ENCODE assay signal across 16 mouse cellular contexts in genomic region chr7:37020078-37020477, GRCm38 (mm10).
A peak's percentile ranks its signal among the peaks of the same experiment; 100 is the strongest.
DNase-seq lines count a peak whose midpoint lies in the region; TF ChIP-seq lines count a peak whose summit lies in the region.
"Had no signal": no experiment of that assay in that cellular context is flagged by ENCODE, and none has a peak within 500 bp of the region (broad histone marks: within the 10 kb centered on the region; RNA-seq: fewer than 3 reads in every experiment).

No protein-coding gene starts in this region.

- no peak overlapping the region for H3K4me3 ChIP-seq in MEL (ENCODE audit: control insufficient read depth in 1 of 2, insufficient read depth in 1 of 2, low read depth in 2 of 2, low read length in 2 of 2)
- H3K4me3 ChIP-seq: embryonic facial prominence, embryonic 13.5 days; forebrain, embryonic 12.5 days; gastrocnemius, adult 2 months; heart, embryonic 10.5 days; hindbrain, embryonic 10.5 days; liver, embryonic 13.5 days had no signal

- no peaks in the 10 kb centered on the region for H3K36me3 ChIP-seq in MEL (ENCODE audit: control insufficient read depth in 1 of 2, insufficient read depth in 2 of 2, low read length in 2 of 2)
- H3K36me3 ChIP-seq: embryonic facial prominence, embryonic 13.5 days; forebrain, embryonic 12.5 days; heart, embryonic 10.5 days; hindbrain, embryonic 10.5 days; liver, embryonic 13.5 days had no signal

- TF ChIP-seq POLR2A in MEL (IDR thresholded peaks at IDR 0.05; ENCODE audit: control insufficient read depth in 1 of 2, insufficient read depth in 1 of 2, low read depth in 1 of 2, low read length in 2 of 2, poor library complexity in 1 of 2), result no peak

- no peaks in the 10 kb centered on the region for H3K27me3 ChIP-seq in MEL (ENCODE audit: control insufficient read depth in 1 of 2, insufficient read depth in 2 of 2, low read length in 2 of 2)
- H3K27me3 ChIP-seq: forebrain, embryonic 12.5 days; liver, embryonic 13.5 days had no signal

- H3K9ac ChIP-seq in MEL (ENCODE audit: control insufficient read depth, low read depth, low read length, poor library complexity, severe bottlenecking), result no peak overlapping the region
- H3K9ac ChIP-seq: embryonic facial prominence, embryonic 13.5 days; forebrain, embryonic 12.5 days; liver, embryonic 13.5 days had no signal

- no peaks in the 10 kb centered on the region for H3K4me1 ChIP-seq in MEL (ENCODE audit: control insufficient read depth in 1 of 2, insufficient read depth in 2 of 2, low read length in 2 of 2)
- H3K4me1 ChIP-seq: forebrain, embryonic 12.5 days; heart, embryonic 10.5 days; liver, embryonic 13.5 days had no signal

- no peaks in the 10 kb centered on the region for H3K9me3 ChIP-seq in MEL (replicated peaks; ENCODE audit: insufficient read depth, low read length)
- H3K9me3 ChIP-seq: embryonic facial prominence, embryonic 13.5 days; forebrain, embryonic 12.5 days; heart, embryonic 10.5 days; hindbrain, embryonic 10.5 days; liver, embryonic 13.5 days had no signal

- TF ChIP-seq CTCF in MEL (IDR thresholded peaks at IDR 0.05 in 2 of 3, conservative IDR thresholded peaks at IDR 0.05 in 1 of 3; ENCODE audit: control insufficient read depth in 1 of 3, insufficient read depth in 1 of 3, low read depth in 2 of 3, low read length in 3 of 3, poor library complexity in 1 of 3, severe bottlenecking in 1 of 3), result no peak

- H3K27ac ChIP-seq in MEL (ENCODE audit: control insufficient read depth, low read depth, low read length), result no peak overlapping the region
- H3K27ac ChIP-seq: embryonic facial prominence, embryonic 13.5 days; forebrain, embryonic 12.5 days; gastrocnemius, adult 2 months; heart, embryonic 10.5 days; hindbrain, embryonic 10.5 days; liver, embryonic 13.5 days; macrophage had no signal

- no peak for TF ChIP-seq RAD21 in MEL (IDR thresholded peaks at IDR 0.05; ENCODE audit: low read depth, low read length)

- DNase-seq in kidney, postnatal 14 days, result peak; percentile 8
- no peak for DNase-seq in kidney, postnatal 4 days
- DNase-seq in MEL (ENCODE audit: low read depth, low spot score), result no peak
- peak; percentile 37 for DNase-seq in embryo, embryonic 10.5 days (ENCODE audit: low spot score)
- DNase-seq in mesoderm, embryonic 11.5 days (ENCODE audit: low read depth, low spot score), result peak; percentile 53
- DNase-seq in layer of hippocampus, adult 11-12 months (ENCODE audit: low spot score), result no peak
- DNase-seq in urinary bladder, postnatal 10 days (ENCODE audit: low spot score), result no peak
- DNase-seq: cerebellum, adult 2 months; gastrocnemius, adult 2 months; kidney, adult 8-10 months; liver, embryonic 13.5 days had no signal

- no peak for TF ChIP-seq EP300 in MEL (IDR thresholded peaks at IDR 0.05; ENCODE audit: low read depth in 1 of 2, low read length in 2 of 2)

- H3K79me2 ChIP-seq in MEL (ENCODE audit: control insufficient read depth, insufficient read depth, low read length, poor library complexity), result no peaks in the 10 kb centered on the region

TF ChIP-seq in MEL, 35 proteins besides CTCF, POLR2A, EP300 and RAD21:
- TF ChIP-seq MYB (IDR thresholded peaks at IDR 0.05; ENCODE audit: low read depth, low read length), result no peak
- TF ChIP-seq MYC (IDR thresholded peaks at IDR 0.05; ENCODE audit: low read depth, low read length), result no peak
- no peak for TF ChIP-seq RCOR1 (IDR thresholded peaks at IDR 0.05; ENCODE audit: low read depth, low read length)
- no peak for TF ChIP-seq TBP (IDR thresholded peaks at IDR 0.05; ENCODE audit: low read depth, low read length)
- TF ChIP-seq NRF1 (IDR thresholded peaks at IDR 0.05; ENCODE audit: insufficient read depth, low read depth, low read length, poor library complexity, severe bottlenecking), result no peak
- TF ChIP-seq CHD1 (IDR thresholded peaks at IDR 0.05; ENCODE audit: low read depth, low read length), result no peak
- TF ChIP-seq MAFK (IDR thresholded peaks at IDR 0.05; ENCODE audit: borderline replicate concordance, low read depth, low read length), result peak; percentile 56; the same call in 1 of the 2 replicates
- TF ChIP-seq ZMIZ1 (IDR thresholded peaks at IDR 0.05; ENCODE audit: low read depth, low read length), result no peak

Comparison
In these comparisons a context has a peak if more than half of its experiments do, and no peak if none do; other contexts are left out.
1. DNase-seq: peak in kidney, postnatal 14 days (single experiment), embryo, embryonic 10.5 days (single experiment) and mesoderm, embryonic 11.5 days (single experiment); none in kidney, postnatal 4 days (0 of 2), MEL (single experiment), layer of hippocampus, adult 11-12 months (single experiment) and urinary bladder, postnatal 10 days (single experiment).